Mouse (Mus musculus): ENCODE results near the gene Phldb2. TPM values are rescaled to one million over a fixed set of nuclear protein-coding genes. Genes with fewer than 3 reads are reported as not detected.

Phldb2 gene
- total and polyA plus RNA-seq, 2 experiments from 2014 or later = 32.8 to 33.2 TPM

DNA sequence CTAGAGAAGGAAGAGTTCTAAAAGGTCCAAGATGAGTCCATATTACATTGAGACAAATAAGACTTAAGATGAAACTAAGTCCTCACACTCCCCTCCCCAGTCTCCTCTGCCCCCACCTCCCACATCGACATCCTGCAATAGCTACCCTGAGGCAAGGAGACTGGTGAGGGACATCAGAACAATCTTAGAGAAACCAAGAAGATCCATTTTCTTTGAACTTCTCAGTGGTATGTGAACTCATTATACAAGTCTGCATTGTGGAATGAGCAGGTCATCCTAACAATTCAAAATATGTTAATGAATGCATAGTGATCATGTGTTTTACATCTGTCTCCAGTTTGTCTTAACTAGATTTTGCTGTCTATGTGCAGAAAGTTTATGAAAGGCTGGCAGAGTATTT, 75.7 kb downstream of the Phldb2 start:
- no peak for TF ChIP-seq EP300 (IDR thresholded peaks at IDR 0.05; ENCODE audit: low read depth)
- TF ChIP-seq CTCF (IDR thresholded peaks at IDR 0.05; ENCODE audit: low read depth) = no peak
- H3K9me3 ChIP-seq (replicated peaks; ENCODE audit: control insufficient read depth, low read length) = no peaks in the 10 kb centered on the region
- DNase-seq (ENCODE audit: low spot score) = no peak
- 63% methylated on average over 1 of the region's 1 CpGs for WGBS
- no peak overlapping the region for H3K9ac ChIP-seq (replicated peaks; ENCODE audit: low read depth, low read length)
- H3K27ac ChIP-seq (ENCODE audit: low read depth) = no peak overlapping the region
- peaks cover 18% of the 10 kb centered on the region for H3K4me1 ChIP-seq (ENCODE audit: control insufficient read depth, insufficient read depth)
- no peak for ATAC-seq (ENCODE audit: insufficient read depth, low read depth)
- no peaks in the 10 kb centered on the region for H3K27me3 ChIP-seq (ENCODE audit: control insufficient read depth, insufficient read depth, low read length)
- H3K4me3 ChIP-seq (ENCODE audit: low read depth, low read length) = no peak overlapping the region
- no peaks in the 10 kb centered on the region for H3K36me3 ChIP-seq (replicated peaks; ENCODE audit: control insufficient read depth, insufficient read depth, low read length)
- no peak overlapping the region for H3K4me2 ChIP-seq (ENCODE audit: low read depth, low read length)

DNA sequence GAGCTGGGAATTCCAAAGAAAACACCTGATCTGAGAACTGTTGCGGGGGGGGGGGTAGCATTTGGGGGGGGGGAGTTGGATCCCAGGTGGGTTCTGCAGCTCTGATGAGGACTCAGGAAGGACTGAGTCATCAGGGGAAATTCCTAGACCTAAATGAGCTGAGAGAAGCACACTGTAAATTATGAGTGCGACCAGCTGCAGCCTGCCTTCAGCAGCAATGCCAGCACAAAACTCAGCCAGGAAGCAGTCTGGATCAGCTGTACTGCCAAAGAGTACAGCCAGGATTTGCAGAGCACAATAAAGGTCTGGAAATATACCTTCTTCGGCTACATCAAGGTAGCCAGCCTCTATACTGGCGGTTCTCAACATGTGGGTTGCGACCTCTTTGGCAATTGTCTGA, 76.2 kb downstream of the Phldb2 start:
- TF ChIP-seq EP300 (IDR thresholded peaks at IDR 0.05; ENCODE audit: low read depth) (no peak), CTCF (IDR thresholded peaks at IDR 0.05; ENCODE audit: low read depth) (no peak)
- H3K36me3 ChIP-seq (replicated peaks; ENCODE audit: control insufficient read depth, insufficient read depth, low read length) = no peaks in the 10 kb centered on the region
- H3K9me3 ChIP-seq (replicated peaks; ENCODE audit: control insufficient read depth, low read length) = no peaks in the 10 kb centered on the region
- peaks cover 19% of the 10 kb centered on the region for H3K4me1 ChIP-seq (ENCODE audit: control insufficient read depth, insufficient read depth)
- 58% methylated on average over 5 of the region's 5 CpGs for WGBS
- H3K4me2 ChIP-seq (ENCODE audit: low read depth, low read length) = no peak overlapping the region
- 0 out of 2 replicates have a peak overlapping the region, but pooled peaks have one; percentile 27 for H3K27ac ChIP-seq (ENCODE audit: low read depth)
- DNase-seq (ENCODE audit: low spot score) (no peak), ATAC-seq (ENCODE audit: insufficient read depth, low read depth) (no peak)
- no peak overlapping the region for H3K4me3 ChIP-seq (ENCODE audit: low read depth, low read length)
- H3K27me3 ChIP-seq (ENCODE audit: control insufficient read depth, insufficient read depth, low read length) = no peaks in the 10 kb centered on the region
- no peak overlapping the region for H3K9ac ChIP-seq (replicated peaks; ENCODE audit: low read depth, low read length)

DNA sequence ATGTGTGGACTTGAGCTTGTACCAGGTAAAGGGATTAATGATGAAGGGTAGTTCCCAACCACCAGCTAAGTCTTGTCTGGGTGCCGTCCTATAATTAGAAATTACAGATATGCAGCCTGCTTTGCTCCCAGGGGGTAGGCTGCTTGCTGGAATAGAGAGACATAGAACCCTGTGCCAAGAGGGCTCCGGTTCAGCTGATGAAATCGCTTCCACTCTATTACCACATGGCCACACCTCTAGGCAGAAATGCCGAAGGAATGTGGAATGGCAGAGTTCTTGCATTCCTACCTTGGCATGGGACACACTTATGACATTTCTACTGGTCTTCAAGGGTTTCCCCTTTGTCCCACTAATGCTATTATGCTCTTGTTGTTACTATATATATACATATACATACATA, 80.0 kb downstream of the Phldb2 start:
- peak overlapping the region; percentile 69 for H3K27ac ChIP-seq (ENCODE audit: low read depth)
- H3K27me3 ChIP-seq (ENCODE audit: control insufficient read depth, insufficient read depth, low read length) = no peaks in the 10 kb centered on the region
- TF ChIP-seq CTCF (IDR thresholded peaks at IDR 0.05; ENCODE audit: low read depth) = no peak
- TF ChIP-seq EP300 (IDR thresholded peaks at IDR 0.05; ENCODE audit: low read depth) = peak; percentile 88
- no peak overlapping the region for H3K4me2 ChIP-seq (ENCODE audit: low read depth, low read length)
- ATAC-seq (ENCODE audit: insufficient read depth, low read depth) = peak; percentile 96
- no peaks in the 10 kb centered on the region for H3K9me3 ChIP-seq (replicated peaks; ENCODE audit: control insufficient read depth, low read length)
- H3K4me3 ChIP-seq (ENCODE audit: low read depth, low read length) = no peak overlapping the region
- H3K9ac ChIP-seq (replicated peaks; ENCODE audit: low read depth, low read length) = no peak overlapping the region
- no peaks in the 10 kb centered on the region for H3K36me3 ChIP-seq (replicated peaks; ENCODE audit: control insufficient read depth, insufficient read depth, low read length)
- H3K4me1 ChIP-seq (ENCODE audit: control insufficient read depth, insufficient read depth) = peaks cover 32% of the 10 kb centered on the region
- WGBS = 14% methylated on average over 4 of the region's 4 CpGs
- peak; percentile 80 for DNase-seq (ENCODE audit: low spot score)

DNA sequence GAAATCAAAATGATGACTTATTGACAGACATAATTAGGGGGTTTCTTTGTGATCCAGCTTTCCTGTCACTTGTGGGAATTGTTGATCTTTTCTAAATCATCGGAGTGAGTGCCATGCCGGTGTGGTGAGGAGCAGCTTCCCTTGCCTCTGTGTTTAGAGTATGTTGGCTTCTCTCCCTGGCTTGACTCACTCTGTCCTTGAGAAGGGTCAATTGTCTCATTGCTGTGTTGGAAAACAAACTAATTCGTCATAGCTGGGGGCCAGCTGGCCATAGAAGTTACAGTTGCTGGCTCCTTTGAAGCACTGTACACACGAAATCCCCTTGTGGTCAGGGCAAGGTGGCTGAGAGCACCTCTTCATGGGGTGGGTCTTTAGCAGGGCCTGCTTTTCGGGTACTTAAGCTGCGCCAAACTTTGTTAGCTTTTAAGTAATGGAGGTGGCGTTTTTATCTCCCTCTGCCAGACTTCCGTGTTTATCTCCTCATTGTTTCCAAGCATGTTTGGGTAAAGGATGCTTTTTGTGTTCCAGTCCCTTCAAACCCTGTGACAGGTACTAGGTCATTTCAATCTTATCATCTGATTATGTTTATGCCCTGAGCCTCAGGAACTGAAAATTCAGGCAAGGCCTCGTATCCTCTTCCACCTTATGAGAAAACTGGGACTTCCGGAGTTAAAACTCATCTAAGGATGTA, 82.0 kb downstream of the Phldb2 start:
- Histone ChIP-seq H3K9me3 (replicated peaks; ENCODE audit: control insufficient read depth, low read length) (no peaks in the 10 kb centered on the region), H3K9ac (replicated peaks; ENCODE audit: low read depth, low read length) (no peak overlapping the region), H3K27ac (ENCODE audit: low read depth) (peak overlapping the region; percentile 79), H3K4me2 (ENCODE audit: low read depth, low read length) (no peak overlapping the region), H3K27me3 (ENCODE audit: control insufficient read depth, insufficient read depth, low read length) (no peaks in the 10 kb centered on the region), H3K4me1 (ENCODE audit: control insufficient read depth, insufficient read depth) (peaks cover 25% of the 10 kb centered on the region), H3K36me3 (replicated peaks; ENCODE audit: control insufficient read depth, insufficient read depth, low read length) (no peaks in the 10 kb centered on the region), H3K4me3 (ENCODE audit: low read depth, low read length) (no peak overlapping the region)
- DNase-seq (ENCODE audit: low spot score) = peak; percentile 90
- 36% methylated on average over 10 of the region's 10 CpGs for WGBS
- no peak for TF ChIP-seq CTCF (IDR thresholded peaks at IDR 0.05; ENCODE audit: low read depth)
- 0 out of 2 replicates have a peak, but pooled peaks have one; percentile 28 for TF ChIP-seq EP300 (IDR thresholded peaks at IDR 0.05; ENCODE audit: low read depth)
- ATAC-seq (ENCODE audit: insufficient read depth, low read depth) = peak; percentile 74

- Histone ChIP-seq H3K4me2 (ENCODE audit: low read depth, low read length) (no peak overlapping the region), H3K9me3 (replicated peaks; ENCODE audit: control insufficient read depth, low read length) (no peaks in the 10 kb centered on the region), H3K27ac (ENCODE audit: low read depth) (peak overlapping the region; percentile 79), H3K27me3 (ENCODE audit: control insufficient read depth, insufficient read depth, low read length) (no peaks in the 10 kb centered on the region), H3K36me3 (replicated peaks; ENCODE audit: control insufficient read depth, insufficient read depth, low read length) (no peaks in the 10 kb centered on the region), H3K4me1 (ENCODE audit: control insufficient read depth, insufficient read depth) (peaks cover 21% of the 10 kb centered on the region), H3K4me3 (ENCODE audit: low read depth, low read length) (no peak overlapping the region), H3K9ac (replicated peaks; ENCODE audit: low read depth, low read length) (no peak overlapping the region)
- ATAC-seq (ENCODE audit: insufficient read depth, low read depth) = no peak
- 56% methylated on average over 2 of the region's 2 CpGs for WGBS
- no peak for TF ChIP-seq EP300 (IDR thresholded peaks at IDR 0.05; ENCODE audit: low read depth)
- no peak for TF ChIP-seq CTCF (IDR thresholded peaks at IDR 0.05; ENCODE audit: low read depth)
- DNase-seq (ENCODE audit: low spot score) = no peak
Observed at GRCm38 (mm10) chr16:45870651-45871050, 82.7 kb downstream of the Phldb2 start.

DNA sequence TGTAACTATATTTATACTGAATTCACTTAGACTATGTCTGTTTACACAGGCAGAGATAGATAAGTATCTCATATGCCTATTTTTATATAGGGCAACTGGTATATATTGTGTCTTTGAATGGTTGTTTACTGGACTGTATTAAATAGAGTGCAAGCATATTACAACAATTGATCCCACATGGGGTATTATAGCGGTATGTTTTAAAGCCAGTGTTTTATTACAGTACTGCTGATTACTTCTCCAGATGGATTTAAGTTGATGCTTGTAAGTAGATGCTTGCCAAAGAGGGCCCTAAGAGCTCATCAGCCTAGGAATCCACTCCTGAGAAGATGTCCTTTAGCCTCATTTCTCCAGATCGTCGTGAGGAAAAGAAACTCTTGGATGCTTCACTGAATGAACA, 84.4 kb downstream of the Phldb2 start:
- ATAC-seq (ENCODE audit: insufficient read depth, low read depth) (no peak), DNase-seq (ENCODE audit: low spot score) (no peak)
- no peaks in the 10 kb centered on the region for H3K36me3 ChIP-seq (replicated peaks; ENCODE audit: control insufficient read depth, insufficient read depth, low read length)
- H3K27ac ChIP-seq (ENCODE audit: low read depth) = no peak overlapping the region
- H3K4me2 ChIP-seq (ENCODE audit: low read depth, low read length) = no peak overlapping the region
- WGBS = 68% methylated on average over 3 of the region's 3 CpGs
- H3K4me3 ChIP-seq (ENCODE audit: low read depth, low read length) = no peak overlapping the region
- no peak overlapping the region for H3K9ac ChIP-seq (replicated peaks; ENCODE audit: low read depth, low read length)
- TF ChIP-seq EP300 (IDR thresholded peaks at IDR 0.05; ENCODE audit: low read depth) (no peak), CTCF (IDR thresholded peaks at IDR 0.05; ENCODE audit: low read depth) (no peak)
- H3K4me1 ChIP-seq (ENCODE audit: control insufficient read depth, insufficient read depth) = peaks cover 21% of the 10 kb centered on the region
- H3K9me3 ChIP-seq (replicated peaks; ENCODE audit: control insufficient read depth, low read length) = no peaks in the 10 kb centered on the region
- H3K27me3 ChIP-seq (ENCODE audit: control insufficient read depth, insufficient read depth, low read length) = no peaks in the 10 kb centered on the region
